Comparison of ENCODE assay signal across 20 mouse cellular contexts in the genomic region with DNA sequence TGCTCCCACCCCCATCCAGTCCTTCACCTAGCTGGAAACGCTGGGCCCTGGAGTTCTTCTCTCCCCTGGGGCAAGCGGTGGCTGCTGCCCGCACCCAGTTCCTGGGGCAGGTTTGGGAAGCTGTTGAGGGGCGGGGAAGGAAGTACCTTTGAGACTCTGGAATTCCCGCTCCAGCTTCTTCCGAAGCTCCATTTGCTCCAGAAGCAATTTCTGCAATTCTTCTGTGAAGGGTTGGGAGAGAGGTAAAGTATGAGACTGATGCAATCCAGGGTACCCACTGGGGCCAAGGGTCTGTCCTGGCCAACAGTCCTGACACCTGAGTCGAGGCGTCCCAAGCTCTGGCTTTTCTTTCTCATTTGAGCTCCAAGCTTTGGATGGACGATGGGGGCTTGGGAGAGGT. TPM values are rescaled to one million over a fixed set of nuclear protein-coding genes. Genes with fewer than 3 reads are reported as not detected.
DNase-seq lines count a peak whose midpoint lies in the region; ATAC-seq lines count a peak whose summit lies in the region.
"Had no signal": no experiment of that assay in that cellular context is flagged by ENCODE, and none has a peak within 500 bp of the region (broad histone marks: within the 10 kb centered on the region; RNA-seq: fewer than 3 reads in every experiment).

No protein-coding gene starts in this region.

- no peak overlapping the region for H3K4me2 ChIP-seq in limb, embryonic 12.5 days
- H3K4me2 ChIP-seq: heart, embryonic 13.5 days; liver, embryonic 11.5 days; midbrain, embryonic 12.5 days had no signal

- peaks cover 63% of the 10 kb centered on the region for H3K4me1 ChIP-seq in limb, embryonic 12.5 days (replicated peaks)

- no peaks in the 10 kb centered on the region for H3K9me3 ChIP-seq in limb, embryonic 12.5 days
- H3K9me3 ChIP-seq: heart, embryonic 13.5 days; midbrain, embryonic 12.5 days had no signal

- H3K36me3 ChIP-seq in limb, embryonic 12.5 days: no peaks in the 10 kb centered on the region
- H3K36me3 ChIP-seq: heart, embryonic 13.5 days; midbrain, embryonic 12.5 days had no signal

- DNase-seq in heart, adult 11 months: peak; percentile 88
- DNase-seq in heart, postnatal 4 days: no peak
- DNase-seq in testis, postnatal 10 days (ENCODE audit: low spot score): peak; percentile 40
- no peak for DNase-seq in testis, postnatal 14 days (ENCODE audit: low spot score)
- DNase-seq in lung, postnatal 4 days: no peak
- DNase-seq in kidney, adult 9 months: no peak
- DNase-seq in frontal cortex, postnatal 36 days (ENCODE audit: low spot score in 2 of 2): no peak
- DNase-seq: adrenal gland, postnatal 14 days; cerebellum, adult 18-20 months; kidney, adult 2 months; layer of hippocampus, postnatal 36 days; lung, adult 2 months; lung, postnatal 36 days; thymus, adult 2 months had no signal

- H3K27ac ChIP-seq in limb, embryonic 12.5 days: no peak overlapping the region
- H3K27ac ChIP-seq: heart, embryonic 13.5 days; midbrain, embryonic 12.5 days had no signal

- 1% methylated on average over 9 of the region's 9 CpGs for whole genome bisulfite sequencing in limb, embryonic 12.5 days

- ATAC-seq in limb, embryonic 12.5 days (ENCODE audit: insufficient number of reproducible peaks, insufficient read depth, low FRiP score, low TSS enrichment, low read depth): no peak
- ATAC-seq: forebrain, embryonic 14.5 days had no signal

- 0 out of 2 replicates have a peak overlapping the region, but pooled peaks have one; percentile 3 for H3K4me3 ChIP-seq in limb, embryonic 12.5 days (replicated peaks)
- H3K4me3 ChIP-seq: heart, embryonic 13.5 days; midbrain, embryonic 12.5 days had no signal

- peaks cover 98% of the 10 kb centered on the region for H3K27me3 ChIP-seq in limb, embryonic 12.5 days

- no peak overlapping the region for H3K9ac ChIP-seq in limb, embryonic 12.5 days (replicated peaks)
- H3K9ac ChIP-seq: heart, embryonic 13.5 days; midbrain, embryonic 12.5 days had no signal

RNA-seq across cellular contexts. Expression of a gene that starts 8.6 kb away (rescaled TPM):
- total RNA-seq in heart, postnatal 4 days (2021): under 1 TPM; 0.10 to 0.23 TPM
- 0.11 and 0.12 TPM in 2 replicates for polyA plus RNA-seq in limb, embryonic 12.5 days (2016; fragmentation: Nextera tagmentation; extraction: Ambion mirVana)
- total RNA-seq: adrenal gland, postnatal 14 days; CH12.LX had no signal
- polyA plus RNA-seq: heart, embryonic 13.5 days; liver, embryonic 11.5 days had no signal

Comparison
In these comparisons a context has a peak if more than half of its experiments do, and no peak if none do; other contexts are left out.
1. DNase-seq: peak in heart, adult 11 months (single experiment) and testis, postnatal 10 days (single experiment); none in heart, postnatal 4 days (single experiment), testis, postnatal 14 days (single experiment), lung, postnatal 4 days (0 of 2), kidney, adult 9 months (single experiment) and frontal cortex, postnatal 36 days (0 of 2).